Mouse (Mus musculus) heart, postnatal 25 days (tissue): ENCODE measurements at regions not wholly inside any gene's neighbourhood (a gene's known extent, or its start where the extent isn't known, plus 50 kb on each side); places are given as distances from the start of the nearest gene placed in this dataset.
A peak's percentile ranks its signal among the peaks of the same experiment; 100 is the strongest.

Experiments
- DNase-seq: peaks from one replicate; pipeline ENCODE4 v3.0.0; 2022; ENCODE audit warnings: low spot score
- intact Hi-C: fragments of 180-260 bp; cut with DNase I; formaldehyde crosslinking; loops from one replicate; pipeline ENCODE4 v1.15.1; 2025

- intact Hi-C loops: no loop called here
Observed at GRCm38 (mm10) chr13:44218266-44218665, 433.7 kb downstream of the Cd83 start.

GRCm38 (mm10) chr13:44221721-44222120 is 437.1 kb downstream of the Cd83 start:
- no peak for DNase-seq

More at GRCm38 (mm10) chr13:44218266-44218665, 433.7 kb downstream of the Cd83 start:
- no peak for DNase-seq

GRCm38 (mm10) chr13:44222335-44222734 is 437.8 kb downstream of the Cd83 start:
- intact Hi-C loops: loop anchor here (5.0 kb wide), 1 partner anchor 155 kb away; no protein-coding TSS in a partner anchor
- DNase-seq: peak; percentile 37

More at GRCm38 (mm10) chr13:44221721-44222120, 437.1 kb downstream of the Cd83 start:
- intact Hi-C loops: loop anchor here (5.0 kb wide), 1 partner anchor 154 kb away; no protein-coding TSS in a partner anchor

GRCm38 (mm10) chr13:44227706-44228459 is 443.3 kb downstream of the Cd83 start:
- intact Hi-C loops: loop anchor here (2.0 to 5.0 kb wide), 3 partner anchors 181 to 363 kb away; no protein-coding TSS in a partner anchor
- no peak for DNase-seq

GRCm38 (mm10) chr13:44228540-44229135 is 444.1 kb downstream of the Cd83 start:
- intact Hi-C loops: loop anchor here (2.0 to 5.0 kb wide), 3 partner anchors 181 to 364 kb away; no protein-coding TSS in a partner anchor
- DNase-seq: peak; percentile 45

GRCm38 (mm10) chr13:44229136-44229611 is 444.6 kb downstream of the Cd83 start:
- no peak for DNase-seq
- intact Hi-C loops: loop anchor here (2.0 to 5.0 kb wide), 3 partner anchors 182 to 364 kb away; no protein-coding TSS in a partner anchor

GRCm38 (mm10) chr13:44231403-44231802 is 446.8 kb downstream of the Cd83 start:
- intact Hi-C loops: loop anchor here (5.0 kb wide), 2 partner anchors 176 to 496 kb away; partner anchors contain the start of gene Jarid2

GRCm38 (mm10) chr13:44231868-44232715 is 447.5 kb downstream of the Cd83 start:
- DNase-seq: no peak
- intact Hi-C loops: loop anchor here (1.0 to 5.0 kb wide), 3 partner anchors 48 to 495 kb away; partner anchors contain the start of gene Jarid2

More at GRCm38 (mm10) chr13:44231403-44231802, 446.8 kb downstream of the Cd83 start:
- DNase-seq: no peak

- intact Hi-C loops: loop anchor here (1.0 to 5.0 kb wide), 3 partner anchors 48 to 495 kb away; partner anchors contain the start of gene Jarid2
- DNase-seq: no peak
Observed at GRCm38 (mm10) chr13:44232716-44233051, 448.1 kb downstream of the Cd83 start.

- intact Hi-C loops: loop anchor here (5.0 kb wide), 2 partner anchors 173 to 493 kb away; partner anchors contain the start of gene Jarid2
- no peak for DNase-seq
Observed at GRCm38 (mm10) chr13:44234241-44234640, 449.7 kb downstream of the Cd83 start.

- intact Hi-C loops: loop anchor here (5.0 kb wide), 1 partner anchor 67 kb away; no protein-coding TSS in a partner anchor
- DNase-seq: no peak
Observed at GRCm38 (mm10) chr13:44235236-44235635, 450.7 kb downstream of the Cd83 start.

- intact Hi-C loops: loop anchor here (5.0 kb wide), 1 partner anchor 66 kb away; no protein-coding TSS in a partner anchor
- DNase-seq: peak; percentile 50
Observed at GRCm38 (mm10) chr13:44235941-44236340, 451.4 kb downstream of the Cd83 start.

- intact Hi-C loops: loop anchor here (5.0 kb wide), 1 partner anchor 64 kb away; no protein-coding TSS in a partner anchor
- no peak for DNase-seq
Observed at GRCm38 (mm10) chr13:44238308-44238707, 453.7 kb downstream of the Cd83 start.

- intact Hi-C loops: no loop called here
- DNase-seq: no peak
Observed at GRCm38 (mm10) chr13:44243211-44243610, 458.6 kb downstream of the Cd83 start.

- no peak for DNase-seq
- intact Hi-C loops: no loop called here
Observed at GRCm38 (mm10) chr13:44246714-44247251, 462.2 kb downstream of the Cd83 start.

GRCm38 (mm10) chr13:44247861-44248260 is 463.3 kb downstream of the Cd83 start:
- intact Hi-C loops: no loop called here
- no peak for DNase-seq

GRCm38 (mm10) chr13:44248401-44248800 is 463.8 kb downstream of the Cd83 start:
- intact Hi-C loops: no loop called here
- DNase-seq: no peak

GRCm38 (mm10) chr13:44249119-44249518 is 464.5 kb downstream of the Cd83 start:
- intact Hi-C loops: no loop called here
- DNase-seq: no peak
